Mouse (Mus musculus): Measurements from ENCODE around the gene Lef1.

DNA sequence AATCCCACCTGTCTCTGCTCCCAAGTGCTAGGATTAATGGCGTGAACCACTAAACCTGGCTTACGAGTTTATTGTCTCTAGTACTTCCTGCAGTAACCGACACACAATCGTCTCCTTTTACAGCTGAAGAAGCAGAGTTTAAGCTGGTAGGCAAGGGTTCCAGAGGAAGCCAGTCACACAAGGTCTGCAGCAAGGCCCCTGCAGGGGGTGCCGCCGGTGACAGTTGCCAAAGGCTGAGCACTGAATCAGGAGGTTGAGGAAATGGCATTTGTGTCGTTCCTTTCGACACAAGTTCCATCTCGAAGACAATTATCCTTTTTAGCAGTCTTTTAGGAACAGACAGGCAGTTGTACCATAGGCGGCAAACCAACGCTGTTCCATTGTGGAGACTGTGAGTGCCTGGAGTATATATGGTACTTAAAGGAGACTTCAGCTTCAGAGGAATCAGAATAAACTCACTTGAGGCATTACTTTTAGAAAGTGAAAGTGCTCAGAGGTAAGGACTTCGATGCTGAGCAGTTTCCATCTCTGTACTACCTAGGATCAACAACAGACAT lies 49.0 kb downstream of the Lef1 start:
- TF ChIP-seq POLR2A (IDR thresholded peaks at IDR 0.05; ENCODE audit: borderline replicate concordance, extremely low read depth, low read depth, low read length) (no peak), CTCF (IDR thresholded peaks at IDR 0.05; ENCODE audit: insufficient read depth, low read length) (no peak)
